Mouse (Mus musculus) heart, embryonic 13.5 days (tissue): ENCODE measurements around the gene Ush2a. TPM values are rescaled to one million over a fixed set of nuclear protein-coding genes. Genes with fewer than 3 reads are reported as not detected.

ENCODE experiments used
- ATAC-seq: fragments of 200-750 bp; cut with Nextera tagmentation; 2 replicates; pipeline ENCODE4 v1.8.0; 2017; ENCODE audit warnings: moderate TSS enrichment; ENCODE audit not compliant: insufficient number of reproducible peaks, low FRiP score, low TSS enrichment; ENCODE audit errors: extremely low read depth
- H3K27ac ChIP-seq: fragments of 300-500 bp; sonication (generic); replicated peaks from 2 replicates; pipeline ENCODE4 v1.5.1; 2015; ENCODE audit warnings: moderate library complexity, mild to moderate bottlenecking, inconsistent platforms
- H3K27me3 ChIP-seq: fragments of 300-500 bp; sonication (generic); replicated peaks from 2 replicates; pipeline ENCODE4 v1.6.1; 2015; ENCODE audit warnings: mild to moderate bottlenecking, inconsistent platforms
- H3K36me3 ChIP-seq: fragments of 300-500 bp; sonication (generic); 2 replicates; pipeline ENCODE4 v1.6.1; 2015; ENCODE audit warnings: mild to moderate bottlenecking, inconsistent platforms
- H3K4me1 ChIP-seq: fragments of 300-500 bp; sonication (generic); 2 replicates; pipeline ENCODE4 v1.6.1; 2015; ENCODE audit warnings: inconsistent platforms
- H3K4me2 ChIP-seq: fragments of 300-500 bp; sonication (generic); 2 replicates; pipeline ENCODE4 v1.6.1; 2015; ENCODE audit warnings: inconsistent platforms, mild to moderate bottlenecking, moderate library complexity
- H3K4me3 ChIP-seq: fragments of 300-500 bp; sonication (generic); 2 replicates; pipeline ENCODE4 v1.5.1; 2015; ENCODE audit warnings: moderate library complexity, mild to moderate bottlenecking, inconsistent platforms
- H3K9ac ChIP-seq: fragments of 300-500 bp; sonication (generic); 2 replicates; pipeline ENCODE4 v1.6.1; 2015; ENCODE audit warnings: inconsistent platforms, mild to moderate bottlenecking, moderate library complexity
- H3K9me3 ChIP-seq: fragments of 300-500 bp; sonication (generic); 2 replicates; pipeline ENCODE4 v1.6.1; 2016; ENCODE audit warnings: inconsistent platforms
- WGBS: fragments of 180-500 bp; shearing (Covaris S2); methylation state at CpG from one replicate; pipeline ENCODE4 v1.1.7; 2015; ENCODE audit warnings: mixed read lengths; 5-methylcytosine and 5-hydroxymethylcytosine counted together
- polyA plus RNA-seq: library from polyadenylated mRNA; unstranded; fragments of >200 nt; fragmentation: Nextera tagmentation; extraction: Ambion mirVana; gene quantifications from 2 replicates; pipeline ENCODE4 v1.2.1, GENCODE M21; 2015

Ush2a gene
- polyA plus RNA-seq, 1 experiment from 2014 or later = 0.07 TPM

GRCm38 (mm10) chr1:188461203-188461602 is 199.4 kb downstream of the Ush2a start:
- no peak overlapping the region for H3K27ac ChIP-seq
- no peaks in the 10 kb centered on the region for H3K27me3 ChIP-seq
- H3K9me3 ChIP-seq = no peaks in the 10 kb centered on the region
- no peaks in the 10 kb centered on the region for H3K36me3 ChIP-seq
- no peak overlapping the region for H3K9ac ChIP-seq
- H3K4me3 ChIP-seq = no peak overlapping the region
- WGBS = 64% methylated on average over 2 of the region's 2 CpGs
- ATAC-seq = no peak
- no peak overlapping the region for H3K4me2 ChIP-seq
- H3K4me1 ChIP-seq = 0 out of 2 replicates have a peak, but pooled peaks cover 3% of the 10 kb centered on the region

- H3K4me1 ChIP-seq = peaks cover 15% of the 10 kb centered on the region
- no peak overlapping the region for H3K4me2 ChIP-seq
- no peaks in the 10 kb centered on the region for H3K27me3 ChIP-seq
- no peak for ATAC-seq
- no peaks in the 10 kb centered on the region for H3K36me3 ChIP-seq
- H3K27ac ChIP-seq = no peak overlapping the region
- no peak overlapping the region for H3K4me3 ChIP-seq
- no peak overlapping the region for H3K9ac ChIP-seq
- no peaks in the 10 kb centered on the region for H3K9me3 ChIP-seq
Observed at GRCm38 (mm10) chr1:188464653-188465052, 202.8 kb downstream of the Ush2a start.

GRCm38 (mm10) chr1:188468371-188468783 is 206.6 kb downstream of the Ush2a start:
- H3K4me1 ChIP-seq = peaks cover 15% of the 10 kb centered on the region
- peak overlapping the region; percentile 33; the same call in 1 of the 2 replicates for H3K9ac ChIP-seq
- 55% methylated on average over 10 of the region's 10 CpGs for WGBS
- ATAC-seq = no peak
- H3K4me3 ChIP-seq = no peak overlapping the region
- no peaks in the 10 kb centered on the region for H3K36me3 ChIP-seq
- no peak overlapping the region for H3K4me2 ChIP-seq
- no peak overlapping the region for H3K27ac ChIP-seq
- H3K27me3 ChIP-seq = no peaks in the 10 kb centered on the region
- no peaks in the 10 kb centered on the region for H3K9me3 ChIP-seq

- Histone ChIP-seq H3K4me3 (no peak overlapping the region), H3K36me3 (no peaks in the 10 kb centered on the region), H3K4me2 (no peak overlapping the region), H3K9me3 (no peaks in the 10 kb centered on the region), H3K4me1 (no peaks in the 10 kb centered on the region), H3K27me3 (no peaks in the 10 kb centered on the region), H3K9ac (no peak overlapping the region), H3K27ac (no peak overlapping the region)
- 75% methylated on average over 5 of the region's 5 CpGs for WGBS
- ATAC-seq = no peak
Observed at GRCm38 (mm10) chr1:188504958-188505357, 243.1 kb downstream of the Ush2a start.

GRCm38 (mm10) chr1:188518792-188519191 is 257.0 kb downstream of the Ush2a start:
- 79% methylated on average over 8 of the region's 8 CpGs for WGBS
- Histone ChIP-seq H3K9me3 (no peaks in the 10 kb centered on the region), H3K27ac (no peak overlapping the region), H3K36me3 (no peaks in the 10 kb centered on the region), H3K9ac (no peak overlapping the region), H3K4me1 (peaks cover 8% of the 10 kb centered on the region; the same call in 1 of the 2 replicates), H3K27me3 (no peaks in the 10 kb centered on the region), H3K4me2 (no peak overlapping the region), H3K4me3 (no peak overlapping the region)
- no peak for ATAC-seq

GRCm38 (mm10) chr1:188527451-188527850 is 265.6 kb downstream of the Ush2a start:
- H3K4me1 ChIP-seq = no peaks in the 10 kb centered on the region
- no peak for ATAC-seq
- 77% methylated on average over 3 of the region's 3 CpGs for WGBS
- no peaks in the 10 kb centered on the region for H3K27me3 ChIP-seq
- no peaks in the 10 kb centered on the region for H3K36me3 ChIP-seq
- H3K4me2 ChIP-seq = no peak overlapping the region
- H3K9ac ChIP-seq = no peak overlapping the region
- no peak overlapping the region for H3K27ac ChIP-seq
- peaks cover 5% of the 10 kb centered on the region; the same call in 1 of the 2 replicates for H3K9me3 ChIP-seq
- H3K4me3 ChIP-seq = no peak overlapping the region

- H3K9ac ChIP-seq = no peak overlapping the region
- WGBS = 89% methylated on average over 6 of the region's 6 CpGs
Observed at GRCm38 (mm10) chr1:188529606-188530131, 267.8 kb downstream of the Ush2a start.

GRCm38 (mm10) chr1:188537021-188537420 is 275.2 kb downstream of the Ush2a start:
- H3K27ac ChIP-seq = no peak overlapping the region
- WGBS = 74% methylated on average over 1 of the region's 1 CpGs
- no peak for ATAC-seq
- no peaks in the 10 kb centered on the region for H3K27me3 ChIP-seq
- no peak overlapping the region for H3K9ac ChIP-seq
- no peak overlapping the region for H3K4me2 ChIP-seq
- no peaks in the 10 kb centered on the region for H3K36me3 ChIP-seq
- H3K4me3 ChIP-seq = no peak overlapping the region
- H3K9me3 ChIP-seq = peaks cover 13% of the 10 kb centered on the region
- H3K4me1 ChIP-seq = no peaks in the 10 kb centered on the region

More at GRCm38 (mm10) chr1:188529606-188530131, 267.8 kb downstream of the Ush2a start:
- no peaks in the 10 kb centered on the region for H3K27me3 ChIP-seq
- no peak overlapping the region for H3K27ac ChIP-seq
- H3K36me3 ChIP-seq = no peaks in the 10 kb centered on the region
- H3K4me1 ChIP-seq = no peaks in the 10 kb centered on the region
- no peak overlapping the region for H3K4me3 ChIP-seq
- no peak for ATAC-seq
- H3K4me2 ChIP-seq = no peak overlapping the region
- peaks cover 5% of the 10 kb centered on the region; the same call in 1 of the 2 replicates for H3K9me3 ChIP-seq

GRCm38 (mm10) chr1:188539621-188540020 is 277.8 kb downstream of the Ush2a start:
- no peak for ATAC-seq
- peaks cover 13% of the 10 kb centered on the region for H3K9me3 ChIP-seq
- 88% methylated on average over 5 of the region's 5 CpGs for WGBS
- no peak overlapping the region for H3K27ac ChIP-seq
- H3K4me2 ChIP-seq = no peak overlapping the region
- no peaks in the 10 kb centered on the region for H3K27me3 ChIP-seq
- no peak overlapping the region for H3K4me3 ChIP-seq
- no peaks in the 10 kb centered on the region for H3K36me3 ChIP-seq
- no peak overlapping the region for H3K9ac ChIP-seq
- no peaks in the 10 kb centered on the region for H3K4me1 ChIP-seq

- Histone ChIP-seq H3K4me3 (no peak overlapping the region), H3K4me1 (no peaks in the 10 kb centered on the region), H3K9me3 (peaks cover 13% of the 10 kb centered on the region), H3K36me3 (no peaks in the 10 kb centered on the region), H3K4me2 (no peak overlapping the region), H3K9ac (no peak overlapping the region), H3K27ac (no peak overlapping the region), H3K27me3 (no peaks in the 10 kb centered on the region)
- no peak for ATAC-seq
- WGBS = 93% methylated on average over 3 of the region's 3 CpGs
Observed at GRCm38 (mm10) chr1:188541492-188541891, 279.7 kb downstream of the Ush2a start.

- ATAC-seq = no peak
- Histone ChIP-seq H3K27me3 (no peaks in the 10 kb centered on the region), H3K4me2 (no peak overlapping the region), H3K9me3 (peaks cover 13% of the 10 kb centered on the region), H3K4me3 (no peak overlapping the region), H3K27ac (no peak overlapping the region), H3K4me1 (no peaks in the 10 kb centered on the region), H3K9ac (no peak overlapping the region), H3K36me3 (no peaks in the 10 kb centered on the region)
- 12% methylated on average over 1 of the region's 1 CpGs for WGBS
Observed at GRCm38 (mm10) chr1:188543364-188543763, 281.5 kb downstream of the Ush2a start.

GRCm38 (mm10) chr1:188549686-188550085 is 287.9 kb downstream of the Ush2a start:
- H3K36me3 ChIP-seq = no peaks in the 10 kb centered on the region
- H3K9ac ChIP-seq = no peak overlapping the region
- 67% methylated on average over 13 of the region's 13 CpGs for WGBS
- H3K4me3 ChIP-seq = no peak overlapping the region
- H3K27ac ChIP-seq = no peak overlapping the region
- H3K4me1 ChIP-seq = no peaks in the 10 kb centered on the region
- no peak for ATAC-seq
- no peaks in the 10 kb centered on the region for H3K9me3 ChIP-seq
- no peak overlapping the region for H3K4me2 ChIP-seq
- H3K27me3 ChIP-seq = no peaks in the 10 kb centered on the region
